8 mouse cellular contexts compared by ENCODE assay signal in genomic region chr6:91979301-91979996, GRCm38 (mm10). TPM values are rescaled to one million over a fixed set of nuclear protein-coding genes. Genes with fewer than 3 reads are reported as not detected.
A peak's percentile ranks its signal among the peaks of the same experiment; 100 is the strongest.
DNase-seq lines count a peak whose midpoint lies in the region; ATAC-seq and TF ChIP-seq lines count a peak whose summit lies in the region.

No protein-coding gene starts in this region.

- no peaks in the 10 kb centered on the region for H3K9me3 ChIP-seq in kidney, embryonic 15.5 days (replicated peaks)
- no peaks in the 10 kb centered on the region for H3K9me3 ChIP-seq in forebrain, embryonic 15.5 days
- H3K9me3 ChIP-seq in midbrain, postnatal 0 days (ENCODE audit: low read length) = no peaks in the 10 kb centered on the region

- H3K4me1 ChIP-seq in kidney, embryonic 15.5 days = peaks cover 34% of the 10 kb centered on the region
- peaks cover 13% of the 10 kb centered on the region for H3K4me1 ChIP-seq in forebrain, embryonic 15.5 days
- H3K4me1 ChIP-seq in midbrain, postnatal 0 days (ENCODE audit: insufficient read depth, low read length) = no peaks in the 10 kb centered on the region

- ATAC-seq in kidney, embryonic 15.5 days (replicated peaks; ENCODE audit: low FRiP score) = no peak
- ATAC-seq in forebrain, embryonic 15.5 days (replicated peaks) = peak; percentile 26; the same call in 1 of the 2 replicates
- ATAC-seq in midbrain, postnatal 0 days (ENCODE audit: low FRiP score) = no peak

- TF ChIP-seq CTCF in midbrain, postnatal 0 days (IDR thresholded peaks at IDR 0.05) = no peak

- H3K9ac ChIP-seq in kidney, embryonic 15.5 days = peak overlapping the region; percentile 60
- peak overlapping the region; percentile 58 for H3K9ac ChIP-seq in forebrain, embryonic 15.5 days (replicated peaks)
- H3K9ac ChIP-seq in midbrain, postnatal 0 days (replicated peaks; ENCODE audit: low read length, poor library complexity, severe bottlenecking) = peak overlapping the region; percentile 79

- H3K36me3 ChIP-seq in kidney, embryonic 15.5 days = no peaks in the 10 kb centered on the region
- H3K36me3 ChIP-seq in forebrain, embryonic 15.5 days = no peaks in the 10 kb centered on the region
- no peaks in the 10 kb centered on the region for H3K36me3 ChIP-seq in midbrain, postnatal 0 days (ENCODE audit: insufficient read depth, low read length)

- peaks cover 51% of the 10 kb centered on the region for H3K27me3 ChIP-seq in kidney, embryonic 15.5 days
- 0 out of 2 replicates have a peak, but pooled peaks cover 9% of the 10 kb centered on the region for H3K27me3 ChIP-seq in forebrain, embryonic 15.5 days
- no peaks in the 10 kb centered on the region for H3K27me3 ChIP-seq in midbrain, postnatal 0 days (ENCODE audit: insufficient read depth, low read length)

- 11% methylated on average over 23 of the region's 23 CpGs for WGBS in kidney, embryonic 15.5 days
- WGBS in forebrain, embryonic 15.5 days = 11% methylated on average over 23 of the region's 23 CpGs
- WGBS in midbrain, postnatal 0 days = 15% methylated on average over 23 of the region's 23 CpGs

- DNase-seq in kidney, postnatal 14 days = no peak
- DNase-seq in kidney, postnatal 10 days = peak; percentile 21
- no peak for DNase-seq in midbrain, postnatal 0 days (ENCODE audit: low spot score)
- DNase-seq in adrenal gland, adult 18-20 months (ENCODE audit: low spot score in 2 of 2) = no peak
- no peak for DNase-seq in ovary, adult 18-20 months (ENCODE audit: low spot score)
- DNase-seq in layer of hippocampus, adult 11-12 months (ENCODE audit: low spot score) = no peak

- H3K27ac ChIP-seq in kidney, embryonic 15.5 days = peak overlapping the region; percentile 54
- no peak overlapping the region for H3K27ac ChIP-seq in forebrain, embryonic 15.5 days (replicated peaks)
- H3K27ac ChIP-seq in midbrain, postnatal 0 days (ENCODE audit: low read depth, low read length) = no peak overlapping the region

- peak overlapping the region; percentile 82 for H3K4me2 ChIP-seq in kidney, embryonic 15.5 days
- peak overlapping the region; percentile 93 for H3K4me2 ChIP-seq in forebrain, embryonic 15.5 days (replicated peaks)
- peak overlapping the region; percentile 95 for H3K4me2 ChIP-seq in midbrain, postnatal 0 days (ENCODE audit: low read depth, low read length, poor library complexity, severe bottlenecking)

- peak overlapping the region; percentile 61 for H3K4me3 ChIP-seq in kidney, embryonic 15.5 days (replicated peaks)
- peak overlapping the region; percentile 54 for H3K4me3 ChIP-seq in forebrain, embryonic 15.5 days
- H3K4me3 ChIP-seq in midbrain, postnatal 0 days (ENCODE audit: low read depth, low read length) = peak overlapping the region; percentile 63

RNA-seq across cellular contexts. Expression of gene Fgd5, which starts 0.8 kb away (rescaled TPM):
- polyA plus RNA-seq in kidney, embryonic 15.5 days (2015; fragmentation: Nextera tagmentation; extraction: Ambion mirVana) = 18.1 and 18.7 TPM in 2 replicates
- polyA plus RNA-seq in forebrain, embryonic 15.5 days (2015; fragmentation: Nextera tagmentation; extraction: Ambion mirVana) = 6.9 and 7.1 TPM in 2 replicates
- 13.8 TPM in 2 replicates for total RNA-seq in midbrain, postnatal 0 days (2014; rRNA removed)
- 7.9 and 8.1 TPM in 2 replicates for polyA plus RNA-seq in midbrain, postnatal 0 days (2015; fragmentation: Nextera tagmentation; extraction: Ambion mirVana)
- 10 to 100 TPM; 15.2 to 16.2 TPM for total RNA-seq in adrenal gland, adult 18-20 months (2021)
